Mouse (Mus musculus): ENCODE measurements at regions not wholly inside any gene's neighbourhood (a gene's known extent, or its start where the extent isn't known, plus 50 kb on each side); places are given as distances from the start of the nearest gene placed in this dataset. TPM values are rescaled to one million over a fixed set of nuclear protein-coding genes. Genes with fewer than 3 reads are reported as not detected.

DNA sequence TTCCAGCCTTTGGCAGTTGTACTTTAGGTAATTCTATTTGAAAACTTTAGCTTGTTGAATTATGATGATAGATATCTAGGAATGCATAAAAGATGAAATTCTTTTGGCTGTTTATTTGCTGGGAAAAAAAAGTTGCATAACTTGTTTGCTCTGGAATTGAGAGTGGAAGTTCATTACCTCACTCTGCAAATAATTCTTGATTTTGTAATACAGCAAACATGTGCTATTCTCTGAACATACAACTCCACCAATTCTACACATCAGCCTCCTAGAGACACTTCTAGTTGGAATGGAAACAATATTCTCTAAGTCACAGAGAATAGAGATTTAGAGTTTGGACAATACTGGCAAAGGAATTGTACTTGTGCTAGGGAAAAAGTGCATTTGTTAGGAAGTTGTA lies 829.3 kb upstream of the Flrt2 start:
- no peaks in the 10 kb centered on the region for H3K27me3 ChIP-seq (ENCODE audit: control insufficient read depth, insufficient read depth, low read length)
- no peak for ATAC-seq (ENCODE audit: low FRiP score, low read depth)
- no peaks in the 10 kb centered on the region for H3K9me3 ChIP-seq (ENCODE audit: control insufficient read depth, low read length)
- H3K4me2 ChIP-seq (replicated peaks; ENCODE audit: low read depth, low read length, severe bottlenecking): no peak overlapping the region
- no peaks in the 10 kb centered on the region for H3K4me1 ChIP-seq (ENCODE audit: control insufficient read depth, insufficient read depth, low read length)
- no peak for TF ChIP-seq POLR2A (IDR thresholded peaks at IDR 0.05; ENCODE audit: borderline replicate concordance, extremely low read depth, insufficient read depth, insufficient read length)
- DNase-seq (ENCODE audit: low spot score): no peak
- H3K9ac ChIP-seq (ENCODE audit: low read depth, low read length, severe bottlenecking): no peak overlapping the region
- no peak overlapping the region for H3K4me3 ChIP-seq (replicated peaks; ENCODE audit: low read length)
- H3K27ac ChIP-seq (replicated peaks; ENCODE audit: low read depth, low read length): no peak overlapping the region
- no peaks in the 10 kb centered on the region for H3K36me3 ChIP-seq (ENCODE audit: control insufficient read depth, insufficient read depth, low read length)

DNA sequence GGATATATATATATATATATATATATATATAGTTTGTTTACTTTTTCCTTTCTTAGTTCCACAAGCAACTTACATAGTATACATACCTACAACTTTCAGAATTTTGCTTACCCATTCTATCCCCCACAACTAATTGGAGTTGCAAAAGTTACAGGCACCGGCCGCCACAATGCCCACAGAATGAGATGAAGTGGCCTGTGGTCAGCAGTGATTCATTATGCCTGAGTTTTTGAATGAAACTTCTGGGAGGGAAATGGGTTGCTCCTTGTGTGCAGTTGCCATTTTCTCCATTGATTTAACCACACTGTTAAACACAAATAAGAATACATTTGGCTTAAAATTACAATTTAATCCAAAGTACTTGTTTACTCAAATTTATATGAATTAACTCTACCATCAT lies 781.2 kb upstream of the Flrt2 start:
- Histone ChIP-seq H3K27ac (replicated peaks; ENCODE audit: low read depth, low read length) (no peak overlapping the region), H3K27me3 (ENCODE audit: control insufficient read depth, insufficient read depth, low read length) (no peaks in the 10 kb centered on the region), H3K36me3 (ENCODE audit: control insufficient read depth, insufficient read depth, low read length) (no peaks in the 10 kb centered on the region), H3K9me3 (ENCODE audit: control insufficient read depth, low read length) (no peaks in the 10 kb centered on the region), H3K4me2 (replicated peaks; ENCODE audit: low read depth, low read length, severe bottlenecking) (no peak overlapping the region), H3K4me3 (replicated peaks; ENCODE audit: low read length) (no peak overlapping the region), H3K9ac (ENCODE audit: low read depth, low read length, severe bottlenecking) (no peak overlapping the region), H3K4me1 (ENCODE audit: control insufficient read depth, insufficient read depth, low read length) (no peaks in the 10 kb centered on the region)
- ATAC-seq (ENCODE audit: low FRiP score, low read depth): no peak
- no peak for DNase-seq (ENCODE audit: low spot score)
- no peak for TF ChIP-seq POLR2A (IDR thresholded peaks at IDR 0.05; ENCODE audit: borderline replicate concordance, extremely low read depth, insufficient read depth, insufficient read length)
- WGBS: 71% methylated on average over 2 of the region's 2 CpGs

GRCm38 (mm10) chr12:94943067-94943466 lies 749.0 kb upstream of the Flrt2 start:
- 32% methylated on average over 6 of the region's 6 CpGs for WGBS
- peak; percentile 80 for ATAC-seq (ENCODE audit: low FRiP score, low read depth)
- Histone ChIP-seq H3K36me3 (ENCODE audit: control insufficient read depth, insufficient read depth, low read length) (no peaks in the 10 kb centered on the region), H3K4me3 (replicated peaks; ENCODE audit: low read length) (no peak overlapping the region), H3K27me3 (ENCODE audit: control insufficient read depth, insufficient read depth, low read length) (no peaks in the 10 kb centered on the region), H3K9ac (ENCODE audit: low read depth, low read length, severe bottlenecking) (no peak overlapping the region), H3K4me1 (ENCODE audit: control insufficient read depth, insufficient read depth, low read length) (no peaks in the 10 kb centered on the region), H3K9me3 (ENCODE audit: control insufficient read depth, low read length) (no peaks in the 10 kb centered on the region), H3K4me2 (replicated peaks; ENCODE audit: low read depth, low read length, severe bottlenecking) (no peak overlapping the region), H3K27ac (replicated peaks; ENCODE audit: low read depth, low read length) (no peak overlapping the region)
- TF ChIP-seq POLR2A (IDR thresholded peaks at IDR 0.05; ENCODE audit: borderline replicate concordance, extremely low read depth, insufficient read depth, insufficient read length): no peak
- DNase-seq (ENCODE audit: low spot score): peak; percentile 52

Small RNA genes lying in the stretch of these regions (microRNA-seq; reads per million reads assigned to microRNA genes)
- gene Mir8099-2: not detected

Data from limb, embryonic 14.5 days (tissue).